Mouse (Mus musculus) lung, adult 2 months (tissue): ENCODE measurements around the gene Vps37c. TPM values are rescaled to one million over a fixed set of nuclear protein-coding genes. Genes with fewer than 3 reads are reported as not detected.

Experiments used
- DNase-seq: peaks from one replicate; pipeline ENCODE4 v3.0.0; 2022
- H3K4me1 ChIP-seq: fragments of 200-500 bp; 2 replicates; pipeline ENCODE4 v1.6.1; 2011; ENCODE audit warnings: low read length; ENCODE audit not compliant: control insufficient read depth, insufficient read depth
- H3K4me3 ChIP-seq: fragments of 200-500 bp; replicated peaks from 2 replicates; pipeline ENCODE3; 2011; ENCODE audit warnings: low read depth, mild to moderate bottlenecking, control low read depth, low read length; ENCODE audit errors: extremely low read depth
- CTCF ChIP-seq: fragments of 200-500 bp; IDR thresholded peaks from 2 replicates; pipeline ENCODE4 v1.5.1; 2011; ENCODE audit warnings: mild to moderate bottlenecking, low read length, control low read depth; ENCODE audit not compliant: insufficient read depth
- POLR2A ChIP-seq: fragments of 200-500 bp; IDR thresholded peaks from 2 replicates; pipeline ENCODE4 v1.6.1; 2011; ENCODE audit warnings: low read depth, mild to moderate bottlenecking, control low read depth, low read length, borderline replicate concordance; ENCODE audit errors: extremely low read depth
- WGBS: fragments of 180-500 bp; shearing (Covaris S2); methylation state at CpG from one replicate; pipeline ENCODE4 v1.1.7; 2018; 5-methylcytosine and 5-hydroxymethylcytosine counted together
- polyA plus RNA-seq: library from polyadenylated mRNA; depleted of rRNA; stranded (reverse); fragments of >200 nt; gene quantifications from 2 replicates; pipeline ENCODE4 v1.2.3, GENCODE M21; 2012

The Vps37c gene
- polyA plus RNA-seq, 1 experiment: 39.3 TPM

DNA sequence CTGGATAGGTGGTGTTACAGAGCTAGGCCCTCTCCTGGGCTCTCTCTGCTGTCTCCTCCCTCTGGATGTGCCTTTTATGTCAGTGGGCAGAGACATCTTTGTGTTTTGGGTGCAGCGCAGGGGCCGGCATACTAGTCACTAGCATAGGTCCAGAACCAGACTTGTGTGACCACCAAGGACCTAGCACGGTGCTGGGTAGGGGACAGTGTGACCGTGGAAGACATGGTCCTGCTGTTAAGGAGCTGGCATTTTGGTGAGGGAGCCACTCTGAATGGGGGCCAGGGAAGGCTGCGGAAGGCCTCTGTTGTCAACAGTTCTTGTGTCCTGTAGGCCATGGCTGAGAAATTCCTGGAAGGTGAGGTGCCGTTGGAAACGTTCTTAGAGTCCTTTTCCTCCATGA is 23.7 kb downstream of the Vps37c start:
- no peak for DNase-seq
- H3K4me3 ChIP-seq: no peak overlapping the region
- 0 out of 2 replicates have a peak, but pooled peaks cover 4% of the 10 kb centered on the region for H3K4me1 ChIP-seq
- no peak for TF ChIP-seq CTCF
- TF ChIP-seq POLR2A: no peak
- 93% methylated on average over 7 of the region's 7 CpGs for WGBS

DNA sequence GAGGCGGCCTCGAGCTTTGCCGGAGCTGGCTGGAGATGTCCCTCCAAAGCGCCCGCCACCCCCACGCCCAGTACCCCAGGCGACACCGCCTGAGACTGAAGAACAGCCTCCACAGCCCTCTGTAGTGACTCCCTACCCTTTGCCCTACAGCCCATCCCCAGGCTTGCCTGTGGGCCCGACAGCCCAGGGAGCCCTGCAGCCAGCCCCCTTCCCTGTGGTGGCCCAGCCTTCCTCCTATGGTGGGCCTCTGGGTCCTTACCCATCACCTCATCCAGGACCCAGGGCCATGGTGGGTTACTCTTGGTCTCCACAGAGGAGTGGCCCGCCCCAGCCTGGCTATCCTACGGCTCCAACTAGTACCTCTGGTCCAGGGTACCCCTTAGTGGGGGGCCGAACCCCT is 24.1 kb downstream of the Vps37c start:
- Histone ChIP-seq H3K4me1 (0 out of 2 replicates have a peak, but pooled peaks cover 4% of the 10 kb centered on the region), H3K4me3 (no peak overlapping the region)
- WGBS: 95% methylated on average over 12 of the region's 12 CpGs
- no peak for DNase-seq
- TF ChIP-seq CTCF (no peak), POLR2A (no peak)

DNA sequence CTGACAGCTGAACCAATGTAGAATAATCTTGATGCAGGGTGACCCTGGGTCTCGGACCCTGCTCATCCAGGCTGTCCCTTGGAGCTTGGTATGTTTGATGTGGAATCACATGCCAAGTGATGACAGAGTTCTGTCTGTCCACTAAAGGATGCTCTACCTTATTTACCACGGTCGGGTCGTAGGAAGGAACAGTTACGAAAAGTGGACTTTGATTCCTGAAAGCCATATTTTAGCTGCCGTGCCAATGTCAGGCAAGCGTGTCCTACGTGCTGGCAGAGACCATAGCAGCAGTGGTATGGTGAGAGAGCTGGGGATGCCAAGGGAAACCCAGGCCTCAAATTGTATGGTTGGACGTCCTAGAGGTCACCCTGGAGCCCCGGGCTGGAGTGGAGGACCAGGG is 25.0 kb downstream of the Vps37c start:
- 92% methylated on average over 10 of the region's 10 CpGs for WGBS
- no peak for TF ChIP-seq CTCF
- no peak for TF ChIP-seq POLR2A
- Histone ChIP-seq H3K4me1 (0 out of 2 replicates have a peak, but pooled peaks cover 4% of the 10 kb centered on the region), H3K4me3 (no peak overlapping the region)
- no peak for DNase-seq

DNA sequence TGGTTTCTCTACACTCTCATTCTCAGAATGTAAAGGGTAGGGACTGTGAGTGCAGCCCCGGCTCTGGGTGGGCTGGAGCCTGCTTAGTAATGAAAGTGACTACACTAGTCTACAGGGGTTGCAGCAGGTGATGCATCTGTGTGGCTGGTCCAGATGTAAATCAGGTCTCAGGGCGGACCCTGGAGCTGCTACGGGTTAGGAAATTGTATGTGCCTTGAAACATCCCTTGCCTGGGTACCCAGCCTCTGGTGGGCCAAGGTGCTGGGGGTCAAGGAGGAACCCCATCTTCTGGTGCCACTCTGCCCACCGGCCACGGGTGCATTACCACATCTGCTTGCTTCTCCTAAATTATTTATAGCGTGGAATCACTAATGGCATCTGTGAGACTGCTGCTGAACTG is 25.6 kb downstream of the Vps37c start:
- TF ChIP-seq POLR2A: no peak
- no peak for TF ChIP-seq CTCF
- WGBS: 81% methylated on average over 6 of the region's 6 CpGs
- no peak for DNase-seq

DNA sequence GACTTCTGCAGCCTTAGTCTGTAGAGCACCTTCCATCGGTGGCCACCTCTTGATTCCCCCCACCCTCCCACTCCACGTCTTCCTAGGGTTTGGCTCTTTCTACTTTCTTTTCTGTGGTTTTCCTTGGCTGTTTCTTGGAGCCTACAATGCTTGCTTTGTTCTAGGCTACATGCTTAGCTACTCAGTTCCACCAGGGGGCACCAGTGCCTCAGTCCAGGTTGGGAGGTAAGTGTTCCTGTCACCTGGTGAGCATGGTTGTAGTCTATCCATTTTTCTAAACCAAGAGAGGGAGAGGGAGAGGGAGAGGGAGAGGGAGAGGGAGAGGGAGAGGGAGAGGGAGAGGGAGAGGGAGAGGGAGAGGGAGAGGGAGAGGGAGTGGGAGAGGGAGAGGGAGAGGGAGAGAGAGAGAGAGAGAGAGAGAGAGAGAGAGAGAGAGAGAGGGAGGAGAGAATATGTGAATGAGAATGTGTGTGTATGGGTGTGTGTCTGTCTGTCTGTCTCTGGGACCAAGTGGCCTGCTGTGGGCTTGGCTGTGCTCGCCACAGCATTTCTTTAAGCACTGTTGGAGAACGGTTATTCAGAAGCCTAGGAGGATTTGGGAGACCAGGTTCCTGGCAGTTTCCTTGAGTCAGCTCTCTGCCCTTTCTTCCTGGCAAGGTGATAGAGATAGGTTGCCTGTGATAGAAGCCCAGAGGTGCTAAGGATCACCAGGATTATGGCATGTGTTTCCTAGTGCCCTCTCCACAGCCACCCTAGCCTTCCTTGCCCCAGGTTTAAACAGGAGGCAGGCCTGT is 26.3 kb downstream of the Vps37c start:
- H3K4me3 ChIP-seq: no peak overlapping the region
- 50% methylated on average over 4 of the region's 4 CpGs for WGBS
- TF ChIP-seq CTCF (peak; percentile 82), POLR2A (no peak)
- DNase-seq: peak; percentile 64
- H3K4me1 ChIP-seq: no peaks in the 10 kb centered on the region; the same call in 1 of the 2 replicates

More for the DNA sequence above, 25.6 kb downstream of the Vps37c start:
- Histone ChIP-seq H3K4me1 (0 out of 2 replicates have a peak, but pooled peaks cover under 1% of the 10 kb centered on the region), H3K4me3 (no peak overlapping the region)

DNA sequence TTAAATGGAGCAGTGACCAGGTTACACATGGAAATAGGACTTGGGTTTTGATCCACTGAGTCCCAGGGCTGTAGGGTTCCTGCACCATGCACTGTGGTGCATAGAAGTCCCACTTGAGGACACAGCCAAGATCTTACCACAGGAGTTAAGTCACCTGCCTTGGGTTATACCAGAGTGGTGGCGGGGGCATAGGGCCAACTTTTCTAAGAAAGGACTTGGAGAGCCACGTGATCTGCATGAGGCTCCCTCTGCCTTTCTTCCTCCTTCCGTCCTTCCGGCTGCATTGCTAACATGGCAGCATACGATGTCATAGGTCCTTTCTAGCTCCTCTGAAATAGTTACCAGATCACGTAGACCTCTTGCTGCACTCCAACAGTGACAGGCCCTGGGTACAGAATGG is 26.9 kb downstream of the Vps37c start:
- 63% methylated on average over 6 of the region's 6 CpGs for WGBS

DNA sequence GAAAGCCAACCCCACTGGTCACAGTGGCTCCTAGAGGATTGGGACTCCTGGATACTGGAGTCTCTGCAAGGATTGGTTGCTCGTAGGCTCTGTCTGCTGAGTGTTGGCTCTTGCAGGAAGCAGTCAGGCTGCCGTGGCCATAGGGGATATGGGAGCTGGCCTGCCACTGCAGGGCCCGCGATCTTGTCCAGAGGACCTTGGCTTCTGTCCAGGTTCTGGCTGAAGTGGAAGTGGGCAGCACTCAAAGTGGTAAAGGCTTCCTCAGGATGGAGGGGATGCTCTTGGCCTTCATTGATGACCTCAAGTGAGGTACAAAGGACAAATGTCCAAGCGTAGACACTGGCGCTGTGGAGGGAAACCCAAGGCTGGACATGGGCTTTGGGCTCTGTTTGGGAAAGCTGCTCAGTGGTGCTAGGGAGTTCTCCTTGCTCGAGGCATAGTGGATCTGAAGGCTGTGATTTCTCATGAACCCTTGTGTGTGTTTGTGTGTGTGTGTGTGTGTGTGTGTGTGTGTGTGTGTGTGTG is 29.8 kb downstream of the Vps37c start:
- Histone ChIP-seq H3K4me3 (no peak overlapping the region), H3K4me1 (no peaks in the 10 kb centered on the region; the same call in 1 of the 2 replicates)
- no peak for DNase-seq
- WGBS: 34% methylated on average over 7 of the region's 7 CpGs
- TF ChIP-seq CTCF: no peak

More for the DNA sequence above, 26.9 kb downstream of the Vps37c start:
- no peak overlapping the region for H3K4me3 ChIP-seq
- TF ChIP-seq POLR2A (no peak), CTCF (no peak)
- H3K4me1 ChIP-seq: no peaks in the 10 kb centered on the region; the same call in 1 of the 2 replicates
- no peak for DNase-seq

DNA sequence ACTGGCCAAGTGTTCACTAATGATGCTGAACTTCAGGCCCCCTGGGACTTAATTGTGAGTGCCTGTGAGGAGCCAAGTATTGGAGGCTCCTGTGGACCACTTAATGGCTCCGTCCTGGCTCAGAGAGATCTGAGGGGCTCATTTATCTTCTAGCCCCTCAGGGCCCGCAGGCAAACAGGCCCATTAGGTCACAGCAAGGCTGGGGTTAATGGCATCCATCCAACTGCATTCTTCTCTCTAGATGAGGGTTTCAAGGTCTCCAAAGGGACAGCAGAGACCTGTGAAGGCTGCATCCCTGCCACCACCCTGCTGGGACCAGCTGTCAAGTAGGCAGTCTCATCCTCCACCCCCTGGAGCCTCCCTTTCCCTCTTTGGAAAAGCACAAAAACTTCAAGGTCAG is 31.2 kb downstream of the Vps37c start:
- DNase-seq: no peak
- H3K4me3 ChIP-seq: no peak overlapping the region
- TF ChIP-seq POLR2A (no peak), CTCF (no peak)
- no peaks in the 10 kb centered on the region; the same call in 1 of the 2 replicates for H3K4me1 ChIP-seq
- WGBS: 79% methylated on average over 2 of the region's 2 CpGs

DNA sequence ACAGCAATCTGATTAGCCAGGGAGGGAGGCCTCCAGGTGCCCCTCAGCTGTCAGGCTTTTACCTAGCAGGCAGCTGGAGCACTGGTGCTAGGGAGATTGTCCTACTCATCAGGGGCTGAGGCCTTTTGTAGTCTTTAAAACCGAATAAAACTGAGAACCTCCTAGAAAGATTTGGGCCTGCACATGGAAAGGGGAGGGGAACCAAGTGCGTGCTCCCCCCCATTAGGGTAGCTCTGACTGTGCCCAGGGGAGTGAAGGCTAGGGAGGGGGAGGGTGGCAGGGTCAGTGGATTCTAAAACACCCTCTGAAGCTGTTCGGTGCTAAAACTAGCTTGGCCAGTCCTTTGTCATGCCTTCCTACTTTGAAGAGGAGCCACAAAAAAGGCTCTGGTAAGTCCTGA is 32.0 kb downstream of the Vps37c start:
- WGBS: 32% methylated on average over 3 of the region's 3 CpGs
- Histone ChIP-seq H3K4me3 (no peak overlapping the region), H3K4me1 (no peaks in the 10 kb centered on the region; the same call in 1 of the 2 replicates)
- TF ChIP-seq POLR2A (no peak), CTCF (no peak)
- DNase-seq: no peak

DNA sequence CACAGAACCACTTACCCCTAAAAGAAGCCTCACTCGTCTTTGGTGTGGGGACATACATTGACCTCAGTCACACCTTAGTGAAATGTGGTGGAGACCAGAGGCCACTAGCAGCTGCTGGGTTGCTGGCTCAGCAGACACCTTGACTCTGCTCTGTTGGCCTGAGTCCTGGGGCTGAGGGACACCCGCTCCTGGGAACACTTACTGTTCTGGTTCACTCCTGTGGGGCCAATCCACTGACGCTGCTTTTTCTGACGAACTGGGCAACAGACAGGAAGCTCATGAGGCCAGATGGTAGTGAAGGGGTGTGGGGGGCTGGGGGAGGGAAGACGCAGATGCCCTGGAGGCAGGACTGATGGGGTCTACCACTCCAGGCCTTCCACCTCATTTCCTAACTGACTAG is 32.5 kb downstream of the Vps37c start:
- TF ChIP-seq CTCF (no peak), POLR2A (no peak)
- H3K4me3 ChIP-seq: no peak overlapping the region
- DNase-seq: no peak
- WGBS: 52% methylated on average over 5 of the region's 5 CpGs
- no peaks in the 10 kb centered on the region; the same call in 1 of the 2 replicates for H3K4me1 ChIP-seq
